Mouse (Mus musculus) retina, postnatal 1 day (tissue): ENCODE data around the gene Rtn4.
A peak's percentile ranks its signal among the peaks of the same experiment; 100 is the strongest.
"Not testable (repeated sequence)": the region's sequence is repeated elsewhere in the genome, so short reads cannot be mapped to it uniquely, and the experiment has no call there.

ENCODE experiments used
- DNase-seq: peaks from one replicate; pipeline ENCODE4 v3.0.0-alpha.2; 2012

The Rtn4 gene

DNA sequence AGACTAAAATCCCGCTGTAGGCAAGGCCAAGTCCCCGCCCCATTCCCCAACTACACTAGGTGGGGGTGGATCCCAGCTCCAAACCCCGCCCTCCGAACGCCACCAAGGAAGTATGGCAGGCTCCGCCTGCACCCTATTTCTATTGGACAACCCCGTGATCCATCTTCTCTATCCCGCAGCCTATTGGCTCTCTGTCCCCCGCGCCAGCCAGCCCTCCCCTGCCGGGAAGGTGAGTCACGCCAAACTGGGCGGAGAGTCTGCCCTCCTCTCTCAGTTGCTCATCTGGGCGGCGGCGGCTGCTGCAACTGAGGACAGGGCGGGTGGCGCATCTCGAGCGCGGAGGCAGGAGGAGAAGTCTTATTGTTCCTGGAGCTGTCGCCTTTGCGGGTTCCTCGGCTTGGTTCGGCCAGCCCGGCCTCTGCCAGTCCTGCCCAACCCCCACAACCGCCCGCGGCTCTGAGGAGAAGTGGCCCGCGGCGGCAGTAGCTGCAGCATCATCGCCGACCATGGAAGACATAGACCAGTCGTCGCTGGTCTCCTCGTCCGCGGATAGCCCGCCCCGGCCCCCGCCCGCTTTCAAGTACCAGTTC lies at the start of gene Rtn4:
Gene Rtn4, plus strand, starts transcription at position 265 of the 590 bp plus-strand sequence.
- DNase-seq: peak; percentile 98

DNA sequence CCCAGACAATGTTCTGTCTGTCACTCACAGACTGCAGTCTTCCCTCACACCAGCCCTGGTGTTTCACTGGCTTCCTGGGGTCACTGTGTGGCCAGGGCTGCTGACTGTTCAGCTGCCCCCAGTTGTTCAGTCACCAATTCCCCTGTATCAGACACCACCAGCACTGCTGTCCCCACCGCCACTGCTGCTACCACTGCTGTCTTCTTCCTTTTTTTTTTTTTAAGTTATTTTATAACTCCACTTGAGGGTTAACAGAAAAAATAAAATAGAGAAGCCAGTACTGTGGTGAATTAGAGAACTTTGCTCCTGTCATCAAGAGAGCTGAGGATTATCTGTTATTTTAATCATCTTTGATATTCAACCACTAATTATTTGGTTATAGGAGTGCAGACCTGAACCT lies 48.3 kb upstream of the Rtn4 start:
- no peak for DNase-seq

DNA sequence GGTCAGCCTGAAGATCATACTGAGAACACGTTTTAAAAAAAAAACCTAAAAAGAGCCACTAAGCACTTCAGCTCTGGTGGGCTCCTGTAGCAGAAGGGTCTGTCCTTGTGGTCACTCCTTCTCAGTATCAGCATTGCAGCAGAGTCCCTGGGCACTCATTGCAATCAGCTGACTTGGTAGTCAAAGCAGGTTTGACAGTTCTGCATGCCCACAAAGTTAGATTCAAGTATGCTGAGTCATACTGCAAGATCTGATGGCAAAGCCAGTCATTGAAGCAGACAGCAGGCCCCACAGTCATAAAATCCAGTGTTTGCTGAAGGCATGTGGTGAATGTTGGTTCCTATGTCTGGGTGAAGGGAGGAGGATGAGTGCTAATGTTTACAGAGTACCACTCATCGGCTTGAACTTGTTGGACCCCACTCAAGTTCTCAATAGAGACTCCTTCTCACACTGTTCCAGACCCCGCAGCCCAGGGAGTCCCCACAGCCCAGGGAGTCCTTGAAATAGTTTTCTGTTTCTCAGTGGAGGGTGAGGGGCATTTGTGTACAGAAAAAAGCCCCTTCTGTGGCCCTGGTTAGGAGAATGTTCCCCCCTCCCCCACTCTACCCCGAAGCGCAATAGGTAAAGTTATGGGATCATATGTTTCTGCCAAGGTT lies 47.2 kb upstream of the Rtn4 start:
- no peak for DNase-seq

DNA sequence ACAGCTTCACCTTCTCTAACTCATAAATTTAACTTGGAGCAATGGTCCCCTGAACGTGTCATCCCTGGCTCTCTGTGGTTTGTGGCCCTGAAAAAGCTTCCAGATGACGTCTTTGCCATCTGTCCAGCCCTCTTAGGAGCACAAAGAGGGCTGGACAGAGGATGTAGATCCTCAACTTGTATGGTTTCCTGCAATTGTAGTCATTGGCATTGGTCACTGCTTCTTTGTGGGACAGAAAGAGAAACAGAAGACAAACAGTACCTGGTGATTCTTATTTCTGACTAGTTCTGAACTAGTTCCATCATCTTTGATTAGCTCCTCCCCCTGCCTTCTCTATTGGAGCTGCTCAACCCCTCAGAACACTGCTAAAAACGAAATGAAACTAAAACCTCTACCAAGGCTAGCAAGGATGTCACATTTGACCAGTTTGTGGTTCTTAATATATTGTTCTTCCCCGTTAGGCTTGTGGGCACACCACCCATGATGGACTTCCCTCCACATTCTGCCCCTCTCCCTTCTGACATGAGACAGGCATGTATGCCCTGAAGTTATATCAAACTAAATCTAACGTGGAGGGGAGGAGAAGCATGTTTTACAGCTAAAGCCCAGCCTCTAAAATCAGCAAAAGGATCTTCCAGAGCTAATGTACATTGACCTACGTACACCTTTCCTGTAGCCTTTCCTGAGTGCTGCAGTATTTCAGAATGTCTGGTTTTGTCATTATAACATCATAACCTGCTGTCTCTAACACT lies 45.0 kb upstream of the Rtn4 start:
- no peak for DNase-seq

DNA sequence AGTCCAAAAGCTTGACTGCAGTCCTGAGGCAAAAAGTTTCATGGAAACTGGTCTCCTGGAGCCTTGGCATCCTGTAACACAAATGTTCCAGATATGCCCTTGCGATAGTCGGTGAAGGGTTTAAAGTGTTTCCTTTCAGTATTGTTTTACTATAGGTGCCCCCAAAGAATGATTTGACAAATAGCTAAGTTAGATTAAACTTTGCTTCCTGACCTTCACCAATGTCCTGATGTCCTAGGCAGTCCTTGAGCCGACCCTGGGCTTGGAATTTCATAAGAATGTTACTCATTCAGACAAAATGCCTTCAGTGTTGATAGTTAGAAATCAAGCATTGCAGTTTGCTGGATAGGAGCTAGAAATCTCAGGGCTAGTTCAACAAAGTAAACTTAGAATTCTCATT lies 37.4 kb upstream of the Rtn4 start:
- not testable (repeated sequence) for DNase-seq

DNA sequence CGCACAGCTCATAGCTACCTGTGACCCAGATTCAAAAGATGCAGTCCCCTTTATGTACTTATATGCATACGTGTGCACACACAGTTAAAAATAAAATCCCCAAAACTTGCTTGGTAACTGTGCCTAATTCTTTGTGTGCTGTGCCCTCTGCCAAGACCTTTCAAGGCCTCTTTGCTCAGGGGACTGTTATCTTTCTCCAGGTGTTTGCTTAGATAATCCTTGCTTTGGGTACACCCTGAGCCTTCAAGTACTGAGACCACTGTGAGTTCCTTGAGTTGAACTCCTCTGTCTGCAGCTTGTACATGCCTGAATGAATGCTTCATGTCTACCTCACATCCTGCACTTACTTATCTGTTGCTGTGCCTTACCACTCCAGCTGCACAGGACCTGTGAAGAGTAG lies 32.0 kb upstream of the Rtn4 start:
- DNase-seq: no peak

DNA sequence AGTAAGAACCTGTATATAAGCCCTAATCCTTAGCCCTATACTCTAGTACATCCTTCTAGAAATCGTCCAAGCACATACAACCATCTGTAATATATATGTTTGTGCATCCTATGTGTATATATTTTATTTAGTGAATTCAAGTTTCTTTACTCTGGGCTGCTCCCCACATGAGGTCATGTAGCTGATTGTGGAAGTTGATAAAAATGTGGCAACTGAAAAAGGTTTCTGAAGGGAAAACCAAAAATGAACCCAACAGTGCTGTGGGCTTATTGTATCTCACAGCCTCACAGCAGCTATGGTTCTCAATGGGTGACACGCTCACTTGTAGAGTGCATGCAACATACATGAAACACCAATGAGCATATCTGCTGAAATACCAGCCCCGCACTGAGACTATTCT lies 25.1 kb upstream of the Rtn4 start:
- DNase-seq: no peak

DNA sequence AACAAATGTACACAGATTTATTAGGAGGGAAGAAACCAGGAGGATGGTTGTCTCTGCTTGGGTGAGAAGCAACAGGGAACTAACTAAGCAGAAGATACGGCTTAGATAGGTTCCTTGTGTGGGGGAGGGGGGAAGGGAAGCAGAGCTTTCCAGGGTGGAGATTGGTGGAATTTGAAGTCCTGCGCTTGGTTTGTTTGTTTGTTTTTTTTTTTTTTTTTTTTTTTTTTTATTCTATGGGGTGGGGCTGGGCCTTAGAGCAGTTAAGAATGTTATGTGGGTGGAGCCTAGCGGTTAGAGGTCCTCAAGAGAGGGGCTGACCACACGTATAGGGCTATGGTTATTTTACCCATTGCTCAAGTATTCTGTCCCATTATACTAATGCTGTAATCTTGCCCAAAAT lies 23.0 kb upstream of the Rtn4 start:
- no peak for DNase-seq

DNA sequence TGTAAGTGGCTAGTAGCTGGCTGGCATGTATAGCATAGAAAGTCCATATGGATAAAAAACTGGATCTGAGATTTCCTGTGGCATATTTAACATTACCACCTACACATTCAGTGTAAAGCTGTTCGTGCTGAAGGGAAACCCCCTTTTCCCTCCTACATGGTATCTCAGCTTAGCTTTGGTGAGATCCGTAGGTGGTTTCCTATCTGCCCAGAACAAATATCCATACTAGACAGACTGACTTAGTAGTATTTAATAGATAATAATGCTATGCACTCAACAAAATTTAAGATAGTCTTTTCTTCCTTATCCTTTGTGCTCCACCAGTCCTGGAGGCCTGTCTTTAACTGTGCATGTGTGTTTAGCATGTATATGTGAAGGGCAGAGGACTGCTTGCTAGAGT lies 19.4 kb upstream of the Rtn4 start:
- DNase-seq: no peak

DNA sequence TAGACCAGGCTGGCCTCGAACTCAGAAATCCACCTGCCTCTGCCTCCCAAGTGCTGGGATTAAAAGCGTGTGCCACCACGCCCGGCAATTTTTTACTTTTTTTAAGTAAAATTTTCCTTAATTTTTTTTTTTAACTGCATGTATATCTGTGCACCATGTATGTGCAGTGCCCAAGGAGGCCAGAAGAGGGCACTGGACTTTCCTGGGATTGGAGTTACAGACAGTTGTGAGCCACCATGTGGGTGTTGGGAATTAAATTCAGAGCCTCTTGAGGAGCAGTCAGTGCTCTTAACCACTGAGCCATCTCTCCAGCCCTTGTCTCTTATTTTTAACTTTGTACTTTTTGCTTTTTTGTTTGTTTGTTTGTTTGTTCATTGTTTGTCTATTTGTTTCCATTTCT lies 16.0 kb upstream of the Rtn4 start:
- no peak for DNase-seq

DNA sequence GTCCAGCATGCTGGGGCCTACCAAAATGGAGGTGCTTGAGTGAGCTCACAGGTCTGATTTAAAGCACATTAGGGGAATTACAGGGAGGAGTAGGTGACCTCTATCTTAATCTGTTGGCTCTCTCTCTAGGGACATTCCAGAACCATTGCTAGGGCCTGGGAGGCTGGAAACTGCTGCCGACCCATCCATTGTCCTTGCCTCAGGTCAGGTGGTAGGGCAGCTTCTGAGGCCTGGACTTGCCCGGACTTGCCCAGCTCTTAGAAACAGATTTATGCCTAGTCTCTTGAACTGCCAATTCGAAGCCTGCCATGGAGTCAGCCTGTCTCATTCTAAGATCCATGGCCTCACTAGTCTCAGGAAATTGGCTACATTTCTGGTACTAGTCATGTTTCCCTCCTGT lies 12.8 kb upstream of the Rtn4 start:
- no peak for DNase-seq

DNA sequence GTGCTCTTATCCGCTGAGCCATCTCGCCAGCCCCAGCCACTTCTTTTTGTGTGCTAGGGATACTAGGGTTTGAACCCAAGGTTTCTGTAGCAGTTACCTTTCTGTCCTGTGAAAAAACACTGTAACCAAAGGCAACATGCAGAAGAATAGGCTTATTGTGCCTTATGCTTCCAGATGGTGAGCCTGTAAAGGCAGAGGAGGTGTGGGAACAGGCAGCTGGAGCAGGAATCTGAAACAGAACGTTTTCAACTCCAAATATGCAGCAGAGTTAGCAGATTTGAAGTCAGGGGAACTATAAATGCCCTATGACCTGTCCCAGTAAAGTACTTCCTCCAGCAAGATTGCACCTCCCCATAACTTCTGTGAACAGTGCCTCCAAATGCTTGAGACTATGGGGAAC lies 12.0 kb upstream of the Rtn4 start:
- no peak for DNase-seq

DNA sequence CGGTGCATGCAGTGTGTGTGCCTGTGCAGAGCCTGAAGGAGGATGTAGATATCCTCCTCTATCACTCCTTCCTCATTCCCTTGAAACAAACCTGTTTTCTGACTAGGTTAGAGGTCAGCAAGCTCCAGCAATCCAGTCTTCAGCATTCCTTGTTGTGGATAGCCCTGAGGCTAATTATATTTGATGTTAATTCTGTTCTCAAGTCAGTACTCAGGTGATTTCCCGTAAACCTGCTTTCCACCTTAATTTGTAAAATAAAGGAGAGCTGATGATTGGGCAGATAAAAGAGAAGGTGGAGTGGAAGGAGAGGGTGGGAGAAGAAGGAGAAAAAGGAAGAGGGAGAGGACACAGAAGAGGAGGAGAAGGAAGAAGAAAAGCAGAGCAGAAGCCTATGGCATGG lies 8.5 kb upstream of the Rtn4 start:
- no peak for DNase-seq

DNA sequence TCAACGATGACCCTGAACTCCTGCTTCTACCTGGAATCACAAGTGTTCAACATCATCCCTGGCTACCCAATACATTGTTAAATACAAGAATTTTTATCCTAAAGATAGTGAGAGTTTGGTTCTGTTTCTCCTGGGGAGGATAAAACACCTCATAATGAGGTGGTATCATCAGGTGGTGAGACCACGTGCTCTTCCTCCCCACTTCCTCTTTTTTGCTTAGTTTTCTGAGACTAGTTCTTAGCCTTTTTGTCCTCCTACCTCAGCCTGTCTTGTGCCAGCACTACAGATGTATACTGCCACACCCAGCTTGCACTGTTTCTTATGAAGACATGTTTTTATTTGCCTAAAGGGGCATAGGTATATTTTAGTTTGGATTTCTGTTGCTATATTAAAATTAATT lies 6.6 kb upstream of the Rtn4 start:
- DNase-seq: no peak

DNA sequence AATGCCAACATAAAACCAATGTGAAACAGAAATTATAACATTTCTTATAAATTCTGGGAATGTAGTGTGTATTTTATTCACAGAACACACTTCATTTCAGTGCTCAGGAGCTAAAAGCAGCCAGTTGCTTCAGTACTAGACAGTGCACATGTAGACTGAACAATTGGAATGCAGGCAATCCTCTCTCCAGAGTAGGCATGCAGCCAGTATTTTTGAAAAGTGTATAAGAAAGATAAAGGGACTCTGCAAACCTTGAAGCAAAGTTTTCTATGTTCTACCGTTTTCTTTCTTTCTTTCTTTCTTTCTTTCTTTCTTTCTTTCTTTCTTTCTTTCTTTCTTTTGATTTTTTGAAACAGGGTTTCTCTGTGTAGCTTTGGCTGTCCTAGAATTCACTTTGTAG lies 1.2 kb upstream of the Rtn4 start:
- DNase-seq: no peak

DNA sequence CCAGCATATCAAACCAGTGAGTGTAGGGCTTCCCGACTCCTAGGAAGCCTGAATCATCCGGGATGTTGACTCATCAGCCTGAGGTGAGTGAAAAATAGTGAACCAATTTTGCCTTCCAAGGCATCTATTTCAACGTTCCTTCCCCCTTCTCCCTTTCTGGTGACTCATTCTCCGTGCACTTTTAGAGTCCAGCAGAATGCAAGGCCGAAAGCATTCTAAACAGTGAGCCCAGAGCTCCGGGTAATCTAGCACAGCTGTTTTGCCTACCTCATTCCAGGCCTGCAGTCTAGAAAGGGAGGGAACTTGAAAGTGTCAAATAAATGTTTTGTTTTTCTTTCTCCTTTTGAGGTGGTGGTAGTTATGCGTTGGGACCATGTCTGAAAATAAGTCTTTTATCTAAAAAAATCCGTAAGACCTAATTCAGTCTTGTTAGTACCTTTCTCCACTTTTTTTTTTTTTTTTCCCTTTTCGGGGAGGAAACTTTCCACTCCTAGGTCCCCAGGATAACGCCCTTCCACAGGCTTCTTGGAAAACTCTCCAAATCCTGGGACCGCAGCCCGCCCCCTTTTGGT lies 550 bp upstream of the Rtn4 start:
- DNase-seq: no peak

DNA sequence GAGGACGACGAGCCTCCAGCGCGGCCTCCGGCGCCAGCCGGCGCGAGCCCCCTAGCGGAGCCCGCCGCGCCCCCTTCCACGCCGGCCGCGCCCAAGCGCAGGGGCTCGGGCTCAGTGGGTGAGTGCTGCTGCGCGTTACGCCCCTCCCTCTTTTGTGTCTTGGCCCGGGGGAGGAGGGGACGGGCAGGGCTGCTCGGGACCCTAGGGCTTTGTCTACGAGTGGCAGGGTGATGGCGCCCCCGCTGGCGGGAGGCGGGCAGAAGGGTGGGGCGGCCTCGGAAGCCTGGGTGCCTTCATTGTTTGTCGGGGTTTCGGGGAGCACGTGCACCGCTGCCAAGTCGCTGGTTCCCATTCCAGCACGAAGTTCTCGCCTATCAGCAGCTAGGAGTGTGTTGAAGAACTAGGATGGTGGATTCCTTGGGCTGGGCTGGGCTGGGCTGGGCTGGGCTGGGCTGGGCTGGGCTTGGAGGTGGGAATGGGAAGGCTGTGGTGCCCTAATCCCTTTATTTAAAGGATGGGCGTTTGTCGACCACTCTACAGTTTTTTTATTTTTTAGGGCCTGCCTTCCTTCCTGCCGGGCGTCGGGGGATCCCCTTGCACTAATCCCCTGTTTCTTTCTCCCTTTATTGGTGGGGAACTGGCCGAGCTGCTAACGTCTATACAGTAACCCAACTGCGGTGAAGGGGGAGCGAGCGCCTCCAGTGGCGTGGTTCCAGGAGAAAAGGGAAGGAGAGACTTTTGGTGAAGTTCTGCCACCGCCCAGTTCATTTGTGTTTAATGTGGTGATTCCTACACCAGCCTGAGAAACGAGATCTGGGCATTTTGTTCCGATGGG lies 1.0 kb downstream of the Rtn4 start:
- DNase-seq: peak; percentile 96

DNA sequence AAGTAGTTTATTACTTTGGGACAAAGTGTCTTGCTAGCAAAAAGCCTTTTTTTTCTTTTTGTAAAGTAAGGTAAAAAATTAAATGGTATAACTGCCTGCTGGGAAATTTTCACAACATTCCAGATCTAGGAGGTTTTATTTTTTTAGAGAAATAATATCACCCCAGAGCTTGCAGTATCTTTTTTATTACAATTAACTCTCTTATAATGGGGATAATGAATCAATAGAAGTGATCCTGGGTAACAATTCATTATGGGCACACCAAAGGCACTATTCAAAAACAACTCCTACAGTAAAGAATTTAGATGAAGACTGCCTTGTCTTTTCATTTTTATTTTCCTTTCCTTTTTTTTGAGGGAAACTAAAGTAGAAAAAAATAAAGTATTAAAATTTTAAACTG lies 2.0 kb downstream of the Rtn4 start:
- no peak for DNase-seq

DNA sequence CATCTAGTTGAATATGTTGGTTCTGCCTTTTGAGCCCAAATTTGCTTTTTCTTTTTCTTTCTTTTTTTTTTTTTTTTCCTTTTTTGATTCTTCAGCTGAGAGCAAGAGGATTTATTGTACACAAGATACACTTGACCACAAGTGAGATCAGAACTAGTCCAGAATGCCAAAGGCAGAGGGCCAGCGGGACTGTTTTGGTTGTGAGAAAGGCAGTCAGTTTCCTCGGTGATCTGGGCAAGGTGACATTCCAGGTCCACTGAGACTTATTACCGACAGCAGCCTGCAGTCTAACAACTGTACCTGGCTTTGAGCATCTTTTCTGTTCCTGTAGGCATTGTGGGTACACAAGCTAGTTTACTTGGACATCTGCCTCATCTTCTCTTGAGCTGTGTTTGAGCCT lies 10.0 kb downstream of the Rtn4 start:
- no peak for DNase-seq

DNA sequence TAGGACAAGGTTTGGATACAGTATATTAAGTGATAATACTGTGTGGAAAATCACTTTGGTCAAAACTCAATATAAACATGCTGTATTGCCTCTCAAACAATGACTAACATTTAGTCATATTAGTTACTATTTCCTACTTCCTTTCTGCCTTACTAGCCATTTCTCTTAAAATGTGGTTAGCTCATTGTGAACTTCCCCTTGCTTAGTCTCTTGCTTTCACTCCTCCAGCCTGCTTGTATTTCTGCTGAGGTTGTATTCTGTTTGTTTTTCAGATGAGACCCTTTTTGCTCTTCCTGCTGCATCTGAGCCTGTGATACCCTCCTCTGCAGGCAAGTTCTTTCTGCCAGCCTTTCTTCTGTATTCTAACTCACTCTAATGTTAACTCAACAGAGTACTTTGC lies 12.5 kb downstream of the Rtn4 start:
- DNase-seq: no peak

DNA sequence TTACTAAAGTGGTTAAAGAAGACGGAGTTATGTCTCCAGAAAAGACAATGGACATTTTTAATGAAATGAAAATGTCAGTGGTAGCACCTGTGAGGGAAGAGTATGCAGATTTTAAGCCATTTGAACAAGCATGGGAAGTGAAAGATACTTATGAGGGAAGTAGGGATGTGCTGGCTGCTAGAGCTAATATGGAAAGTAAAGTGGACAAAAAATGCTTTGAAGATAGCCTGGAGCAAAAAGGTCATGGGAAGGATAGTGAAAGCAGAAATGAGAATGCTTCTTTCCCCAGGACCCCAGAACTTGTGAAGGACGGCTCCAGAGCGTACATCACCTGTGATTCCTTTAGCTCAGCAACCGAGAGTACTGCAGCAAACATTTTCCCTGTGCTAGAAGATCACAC lies 14.1 kb downstream of the Rtn4 start:
- no peak for DNase-seq

DNA sequence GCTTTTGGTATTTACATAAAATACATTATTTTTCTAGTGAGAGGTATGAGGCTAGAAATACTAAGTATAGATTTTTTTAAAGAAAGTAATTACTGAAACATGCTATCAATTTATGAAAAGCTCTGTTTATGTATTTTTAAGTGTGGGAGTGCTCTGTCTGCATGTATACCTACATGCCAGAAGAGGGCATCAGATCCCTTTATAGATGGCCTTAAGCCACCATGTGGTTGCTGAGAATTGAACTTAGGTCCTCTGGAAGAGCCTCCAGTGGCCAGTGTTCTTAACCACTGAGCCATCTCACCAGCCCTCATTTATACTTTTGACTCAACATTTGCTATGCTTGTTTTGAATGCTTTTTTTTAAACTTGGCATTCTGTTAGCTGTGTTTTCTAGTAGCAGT lies 16.8 kb downstream of the Rtn4 start:
- DNase-seq: peak; percentile 22

DNA sequence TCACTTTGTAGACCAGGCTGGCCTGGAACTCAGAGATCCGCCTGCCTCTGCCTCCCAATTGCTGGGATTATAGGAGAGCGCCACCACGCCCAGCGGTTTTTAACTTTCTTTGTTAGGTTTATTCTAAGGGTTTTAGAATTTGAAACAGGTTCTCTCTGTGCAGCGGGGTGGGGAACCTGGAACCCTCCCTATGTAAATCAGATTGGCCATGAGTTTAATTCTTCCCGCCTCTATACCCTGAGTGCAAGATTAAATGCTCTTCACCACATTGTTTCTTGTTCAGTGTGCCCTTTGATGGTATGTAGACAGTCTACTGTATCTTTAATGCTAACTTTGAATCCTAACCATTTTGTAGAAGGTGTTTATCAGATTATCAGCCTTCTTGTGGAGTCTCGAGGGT lies 21.4 kb downstream of the Rtn4 start:
- no peak for DNase-seq
